Mouse (Mus musculus) liver, postnatal 0 days (tissue): Measurements from ENCODE around the gene Abat.

ENCODE experiments used
- CTCF ChIP-seq: sonication (generic); IDR thresholded peaks from 2 replicates; pipeline ENCODE4 v1.5.1; 2016; ENCODE audit warnings: antibody characterized with exemption, low read depth
- EP300 ChIP-seq: IDR thresholded peaks from 2 replicates; pipeline ENCODE4 v1.6.1; 2016; ENCODE audit warnings: antibody characterized with exemption, low read depth, mild to moderate bottlenecking

DNA sequence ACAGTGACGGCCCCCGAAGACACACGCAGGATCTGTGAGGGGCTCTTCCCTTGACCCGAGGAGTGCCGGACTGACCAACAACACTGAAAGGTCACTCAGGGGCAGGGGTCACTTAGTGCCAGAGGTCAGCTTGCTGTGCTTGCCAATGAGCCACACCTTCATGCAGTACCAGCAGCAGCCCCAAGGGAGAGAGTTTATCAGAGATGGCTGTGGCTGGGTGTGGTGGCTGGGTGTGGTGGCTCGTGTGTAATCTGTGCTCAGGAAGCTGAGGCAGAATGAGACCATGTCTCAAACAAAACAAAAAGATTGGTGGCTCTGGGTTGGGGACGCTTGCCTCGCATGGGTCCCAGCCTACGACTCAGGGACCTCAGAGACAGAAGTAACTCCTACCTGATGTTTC is 142.4 kb downstream of the Abat start:
- TF ChIP-seq CTCF (peak; percentile 63), EP300 (no peak)
